13 mouse cellular contexts compared by ENCODE assay signal in the genomic region with DNA sequence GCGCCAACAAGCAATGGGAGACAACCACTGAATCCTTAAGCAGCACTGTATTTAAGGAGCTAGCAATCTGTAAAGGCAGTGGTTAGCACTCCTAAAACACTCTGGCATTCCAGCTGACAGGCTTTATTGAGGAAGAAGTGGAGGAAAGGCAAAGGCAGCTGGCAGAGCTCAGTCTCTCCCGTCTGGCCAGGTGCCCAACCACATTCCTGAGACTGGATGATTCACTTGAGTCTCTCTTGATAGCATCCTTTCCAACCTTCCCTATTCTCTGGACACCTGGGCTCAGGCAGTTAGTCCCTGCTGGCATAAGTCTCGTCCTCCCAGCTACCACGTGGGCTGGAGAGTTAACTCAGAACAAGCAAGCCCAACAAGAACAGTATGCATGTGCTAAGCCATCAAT.
DNase-seq lines count a peak whose midpoint lies in the region; ATAC-seq lines count a peak whose summit lies in the region.
"Had no signal": no experiment of that assay in that cellular context is flagged by ENCODE, and none has a peak within 500 bp of the region (broad histone marks: within the 10 kb centered on the region; RNA-seq: fewer than 3 reads in every experiment).

No protein-coding gene starts in this region.

- no peaks in the 10 kb centered on the region for H3K4me1 ChIP-seq in forebrain, embryonic 13.5 days
- H3K4me1 ChIP-seq in forebrain, embryonic 10.5 days: no peaks in the 10 kb centered on the region
- H3K4me1 ChIP-seq: stomach, embryonic 15.5 days had no signal

- H3K36me3 ChIP-seq in forebrain, embryonic 13.5 days (ENCODE audit: poor library complexity, severe bottlenecking): no peaks in the 10 kb centered on the region
- no peaks in the 10 kb centered on the region for H3K36me3 ChIP-seq in forebrain, embryonic 10.5 days (replicated peaks)
- H3K36me3 ChIP-seq: stomach, embryonic 15.5 days had no signal

- peak; percentile 51; the same call in 1 of the 2 replicates for ATAC-seq in forebrain, embryonic 13.5 days
- ATAC-seq in activated CD4-positive, CD25-positive, alpha-beta regulatory T cell, adult 4 months: no peak
- ATAC-seq: lung, postnatal 0 days had no signal

- 53% methylated on average over 4 of the region's 4 CpGs for WGBS in forebrain, embryonic 13.5 days
- 79% methylated on average over 4 of the region's 4 CpGs for WGBS in forebrain, embryonic 10.5 days
- WGBS in large intestine, adult 2 months: 15% methylated on average over 4 of the region's 4 CpGs

- no peak overlapping the region for H3K4me3 ChIP-seq in forebrain, embryonic 13.5 days
- no peak overlapping the region for H3K4me3 ChIP-seq in forebrain, embryonic 10.5 days
- H3K4me3 ChIP-seq: stomach, embryonic 15.5 days had no signal

- H3K27me3 ChIP-seq in forebrain, embryonic 13.5 days: no peaks in the 10 kb centered on the region
- H3K27me3 ChIP-seq in forebrain, embryonic 10.5 days (ENCODE audit: poor library complexity, severe bottlenecking): no peaks in the 10 kb centered on the region
- H3K27me3 ChIP-seq: stomach, embryonic 15.5 days had no signal

- no peak for DNase-seq in forebrain, embryonic 10.5 days (ENCODE audit: extremely low spot score, low spot score)
- peak; percentile 4 for DNase-seq in layer of hippocampus, adult 11-12 months (ENCODE audit: low spot score)
- DNase-seq in layer of hippocampus, adult 9-11 months: no peak
- DNase-seq in 3134 (ENCODE audit: extremely low read depth, insufficient read length, low spot score): peak; percentile 45
- peak; percentile 44 for DNase-seq in large intestine, adult 2 months (ENCODE audit: low read depth, low spot score)
- no peak for DNase-seq in testis, postnatal 14 days (ENCODE audit: low spot score)
- DNase-seq: B cell, adult 2 months; embryo, embryonic 11 days; gastrocnemius, postnatal 10 days had no signal

- no peak overlapping the region for H3K4me2 ChIP-seq in forebrain, embryonic 13.5 days
- H3K4me2 ChIP-seq: stomach, embryonic 15.5 days had no signal

- no peak overlapping the region for H3K27ac ChIP-seq in forebrain, embryonic 13.5 days
- H3K27ac ChIP-seq in forebrain, embryonic 10.5 days: no peak overlapping the region
- H3K27ac ChIP-seq: stomach, embryonic 15.5 days had no signal

- H3K9ac ChIP-seq in forebrain, embryonic 13.5 days: no peak overlapping the region
- H3K9ac ChIP-seq: stomach, embryonic 15.5 days had no signal

- no peaks in the 10 kb centered on the region for H3K9me3 ChIP-seq in forebrain, embryonic 13.5 days (replicated peaks)
- H3K9me3 ChIP-seq in forebrain, embryonic 10.5 days: no peaks in the 10 kb centered on the region
- H3K9me3 ChIP-seq: stomach, embryonic 15.5 days had no signal

Comparison
In these comparisons a context has a peak if more than half of its experiments do, and no peak if none do; other contexts are left out.
1. DNase-seq: peak in layer of hippocampus, adult 11-12 months (single experiment), 3134 (single experiment) and large intestine, adult 2 months (single experiment); none in forebrain, embryonic 10.5 days (single experiment), layer of hippocampus, adult 9-11 months (single experiment) and testis, postnatal 14 days (single experiment).